Mouse (Mus musculus): ENCODE results near the gene Fbln5.

Fbln5 gene

DNA sequence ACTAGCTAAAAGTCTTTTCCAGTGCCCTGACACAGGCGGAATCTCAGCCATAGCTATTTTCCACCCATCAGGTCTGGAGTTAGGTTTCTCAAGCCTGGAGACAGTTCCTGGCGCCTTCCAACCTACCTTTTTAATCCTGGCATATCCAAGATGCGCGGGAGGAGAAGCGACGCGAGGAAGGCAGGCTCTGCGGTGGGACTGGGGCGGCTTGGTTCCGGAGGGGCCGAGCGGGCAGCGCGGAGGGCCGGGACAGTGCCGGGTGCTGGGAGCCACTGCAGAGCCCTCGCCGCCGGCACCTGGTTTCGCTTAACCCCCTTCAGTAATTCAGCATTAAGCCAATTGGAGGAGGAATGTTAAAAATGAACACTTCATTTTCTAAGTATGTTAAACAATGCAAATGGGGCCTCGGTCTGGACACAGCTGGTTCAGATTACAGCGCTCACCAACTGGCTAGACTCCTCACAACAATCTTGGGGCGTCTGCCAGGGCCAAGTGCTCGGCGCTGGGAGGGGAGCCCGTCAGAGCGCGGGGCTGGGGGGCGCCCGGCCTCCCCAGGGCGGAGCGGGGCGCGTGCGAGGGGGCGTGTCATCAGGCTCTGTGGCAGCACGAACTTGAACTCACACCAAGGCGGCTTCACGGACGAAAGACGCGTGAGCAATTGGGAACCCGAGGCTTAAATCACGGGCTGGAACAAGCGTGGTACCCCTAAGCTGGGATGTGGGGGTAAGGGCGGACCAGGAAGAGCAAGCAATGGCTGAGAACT is at the start of gene Fbln5:
TSS of gene Fbln5 (minus strand) at position 448 of the 763 bp plus-strand sequence.
- in situ Hi-C loops (cut with MboI, MseI), result no loop called here

- in situ Hi-C loops (cut with MboI, MseI), result no loop called here
Measured at GRCm38 (mm10) chr12:101862286-101862964, 43.6 kb upstream of the Fbln5 start.

GRCm38 (mm10) chr12:101860256-101860655 is 41.4 kb upstream of the Fbln5 start:
- in situ Hi-C loops (cut with MboI, MseI), result no loop called here

DNA sequence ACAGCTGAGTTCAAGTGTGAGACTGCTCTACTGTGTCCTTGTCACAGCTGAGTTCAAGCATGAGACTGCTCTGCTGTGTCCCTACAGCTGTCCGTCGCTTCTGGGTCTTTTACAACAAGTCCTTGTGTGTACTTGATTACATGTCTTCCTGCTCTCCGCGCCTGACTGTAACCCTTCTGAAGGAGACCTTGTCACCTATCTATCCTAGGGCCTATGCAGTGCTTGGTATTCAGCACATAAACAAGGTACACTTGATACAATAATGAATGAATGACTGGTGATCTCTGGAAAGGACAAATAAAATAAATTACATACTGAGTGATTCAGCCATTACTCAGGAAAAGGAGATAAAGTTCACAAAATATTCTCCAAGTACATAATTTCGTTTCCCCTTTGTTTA is 39.2 kb upstream of the Fbln5 start:
- in situ Hi-C loops (cut with MboI, MseI), result no loop called here

- in situ Hi-C loops (cut with MboI, MseI), result no loop called here
Measured at GRCm38 (mm10) chr12:101854336-101854735, 35.5 kb upstream of the Fbln5 start.

DNA sequence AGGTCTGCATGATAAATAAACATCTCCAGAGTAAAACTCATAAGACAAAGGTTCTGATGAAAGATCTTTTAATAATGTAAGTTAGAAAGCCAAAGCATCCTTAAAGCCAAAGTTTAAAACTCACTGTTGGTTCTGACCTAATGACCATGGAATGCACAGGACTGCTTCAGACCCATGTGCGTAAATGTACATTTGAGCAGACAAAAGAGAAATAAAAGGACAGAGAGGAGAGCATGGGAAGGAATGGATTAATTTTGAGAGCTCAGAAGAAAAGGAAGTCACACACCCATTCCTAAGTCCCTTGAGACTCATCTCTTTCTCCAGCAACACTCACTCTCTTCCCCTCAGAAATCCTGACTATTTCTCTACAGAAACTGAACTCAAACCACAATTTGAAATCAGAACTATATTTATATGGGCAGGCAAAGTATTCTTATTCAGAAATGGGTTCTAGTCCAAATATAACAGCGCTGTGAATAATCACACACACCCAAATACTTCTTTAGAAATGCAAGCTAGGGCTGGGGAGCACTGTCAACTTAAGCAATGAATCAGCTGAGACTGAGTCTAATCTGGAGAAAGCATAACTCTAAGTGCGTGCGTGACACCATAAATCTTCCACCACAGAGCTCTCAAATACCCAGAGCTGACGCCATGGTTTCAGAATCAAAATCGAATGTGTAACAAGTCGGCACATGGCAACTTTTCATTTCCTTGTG is 33.1 kb upstream of the Fbln5 start:
- in situ Hi-C loops (cut with MboI, MseI), result no loop called here

- in situ Hi-C loops (cut with MboI, MseI), result no loop called here
Measured at GRCm38 (mm10) chr12:101851314-101851713, 32.5 kb upstream of the Fbln5 start.

DNA sequence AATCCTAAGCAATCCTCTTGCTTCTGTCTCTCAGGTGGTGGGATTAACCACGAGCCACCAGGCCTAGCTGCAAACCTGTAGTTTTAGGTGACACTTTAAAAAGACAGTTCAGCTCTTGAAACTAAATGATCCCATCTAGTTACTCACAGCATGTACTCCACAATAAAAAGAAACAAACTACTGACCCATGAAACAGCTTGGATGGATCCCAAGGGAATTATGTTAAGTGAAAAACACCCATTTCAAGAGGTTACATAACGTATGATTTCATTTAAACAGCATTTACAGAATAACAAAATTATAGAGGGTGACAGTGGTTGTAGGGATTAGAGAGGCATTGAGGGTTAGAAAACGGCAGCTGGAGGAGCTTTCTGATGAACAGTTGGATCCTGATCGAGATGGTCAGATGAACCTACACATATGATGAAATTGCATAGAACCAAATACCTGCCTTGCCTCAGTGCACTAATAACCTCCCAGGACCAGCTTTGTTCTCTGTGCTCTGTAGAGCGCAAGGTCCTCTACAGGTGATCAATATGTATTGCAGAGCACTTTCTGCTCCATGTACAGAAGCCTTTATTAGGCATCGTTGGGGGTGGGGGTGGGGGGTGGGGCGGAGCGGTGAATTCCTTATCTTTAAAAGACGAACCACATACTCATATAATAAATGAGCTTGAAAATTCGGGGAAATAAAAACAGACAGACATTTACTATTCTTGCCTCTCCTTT is 17.9 kb upstream of the Fbln5 start:
- in situ Hi-C loops (cut with MboI, MseI), result loop anchor here in 1 of 2 experiments (10.0 kb wide), 1 partner anchor 722 kb away; no protein-coding TSS in a partner anchor

GRCm38 (mm10) chr12:101834715-101835114 is 15.9 kb upstream of the Fbln5 start:
- in situ Hi-C loops (cut with MboI, MseI), result loop anchor here in 1 of 2 experiments (10.0 kb wide), 1 partner anchor 720 kb away; no protein-coding TSS in a partner anchor

DNA sequence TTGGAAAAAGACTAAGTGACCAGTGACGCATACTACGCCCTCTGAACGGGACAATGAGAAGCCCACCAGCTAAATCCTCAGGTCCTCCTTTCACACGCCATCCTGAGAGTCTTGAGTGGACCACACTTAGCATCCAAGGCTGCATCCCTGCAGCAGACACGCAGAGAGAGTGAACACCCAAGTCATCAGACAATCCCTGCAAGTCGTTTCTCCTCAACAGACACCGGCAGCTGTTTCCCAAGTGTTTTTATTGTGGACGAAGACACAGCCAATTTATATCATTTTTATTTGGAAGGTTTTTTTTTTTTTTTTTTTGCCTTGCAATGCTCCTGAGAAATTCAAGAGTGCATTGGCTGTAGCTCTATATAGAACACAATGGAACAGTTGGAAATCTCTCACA is 14.9 kb upstream of the Fbln5 start:
- in situ Hi-C loops (cut with MboI, MseI), result loop anchor here in 1 of 2 experiments (10.0 kb wide), 1 partner anchor 719 kb away; no protein-coding TSS in a partner anchor

- in situ Hi-C loops (cut with MboI, MseI), result loop anchor here in 1 of 2 experiments (10.0 kb wide), 1 partner anchor 718 kb away; no protein-coding TSS in a partner anchor
Measured at GRCm38 (mm10) chr12:101833115-101833506, 14.3 kb upstream of the Fbln5 start.

DNA sequence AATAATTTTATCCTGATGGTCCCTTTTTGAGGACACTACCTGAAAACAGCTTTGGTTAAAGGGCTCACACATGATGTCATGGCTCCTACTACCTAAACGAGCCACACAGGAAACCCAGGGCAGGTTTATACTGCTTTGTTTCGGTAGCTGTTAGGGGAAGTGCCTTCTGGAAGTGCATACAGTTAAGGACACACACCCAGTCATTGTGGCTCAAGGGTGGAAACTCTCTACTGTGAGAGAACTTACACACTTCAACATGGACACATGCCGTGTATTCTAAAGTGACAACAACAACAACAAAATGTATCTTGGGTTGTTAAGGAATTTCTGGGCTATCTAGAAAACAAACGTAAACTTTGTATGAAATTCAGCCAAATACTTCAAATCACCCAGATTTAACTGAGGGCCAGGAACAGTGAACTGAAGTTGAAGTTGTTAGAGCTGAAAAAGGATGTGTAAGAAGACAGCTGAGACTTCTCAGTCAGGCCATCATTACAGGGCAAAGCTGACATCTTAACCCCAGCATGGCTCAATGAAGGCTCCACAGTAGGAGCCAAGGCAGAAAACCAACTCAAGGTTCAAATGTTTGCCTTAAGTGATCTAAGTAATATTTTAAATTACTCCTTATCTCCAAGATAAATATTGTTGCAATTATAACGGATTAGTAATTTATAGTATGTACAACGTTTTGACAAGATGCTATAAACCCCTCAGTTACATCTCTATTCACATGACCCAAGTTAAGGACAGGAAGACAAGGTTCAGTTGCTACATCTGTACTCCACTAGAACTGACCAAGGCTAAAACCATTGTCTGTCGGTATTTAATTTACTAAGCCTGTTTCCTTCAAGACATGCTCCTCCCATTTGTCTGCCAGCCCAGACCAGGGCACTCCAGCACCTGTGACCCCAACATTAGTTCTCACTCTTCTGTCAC is 13.6 kb upstream of the Fbln5 start:
- in situ Hi-C loops (cut with MboI, MseI), result loop anchor here in 1 of 2 experiments (10.0 kb wide), 1 partner anchor 718 kb away; no protein-coding TSS in a partner anchor

DNA sequence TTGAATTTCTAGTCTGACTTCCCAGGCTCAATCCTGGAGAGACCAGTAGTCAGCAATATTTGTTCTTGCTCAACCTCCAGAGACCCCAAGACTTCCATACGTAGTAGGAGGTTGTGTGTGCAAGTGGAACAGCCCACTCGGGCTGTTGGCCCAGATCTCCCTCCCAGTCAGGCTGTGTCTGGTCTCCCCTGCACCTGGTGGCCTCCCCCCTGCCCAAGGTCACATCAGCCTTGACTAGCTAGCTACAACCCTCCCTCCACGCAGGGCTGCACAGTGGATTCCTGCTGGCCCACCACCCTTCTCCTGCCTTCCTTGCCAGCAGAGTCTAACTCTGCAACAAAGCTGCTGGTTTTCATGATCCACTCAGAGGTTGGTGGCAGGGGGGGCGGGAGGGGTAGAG is 12.4 kb upstream of the Fbln5 start:
- in situ Hi-C loops (cut with MboI, MseI), result loop anchor here in 1 of 2 experiments (10.0 kb wide), 1 partner anchor 716 kb away; no protein-coding TSS in a partner anchor

DNA sequence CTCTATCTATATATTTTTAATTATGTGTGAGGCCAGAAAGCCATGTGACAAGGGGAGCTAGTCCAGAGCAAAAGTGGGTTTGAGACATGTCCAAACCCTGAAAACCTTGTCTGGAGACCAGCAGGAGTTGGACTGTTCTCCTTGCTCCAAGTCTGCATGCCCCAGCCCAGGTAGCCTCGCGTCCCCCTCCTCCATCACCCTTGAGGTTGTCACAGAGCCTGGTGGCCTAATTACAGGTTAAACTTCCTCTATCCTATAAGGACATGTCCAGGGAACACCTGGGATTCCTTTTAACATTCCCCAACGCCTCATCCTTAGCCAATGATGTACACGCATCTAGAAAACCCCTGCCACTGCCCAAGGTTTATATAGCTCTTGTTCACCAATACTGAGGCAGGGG is 4.3 kb upstream of the Fbln5 start:
- in situ Hi-C loops (cut with MboI, MseI), result no loop called here

DNA sequence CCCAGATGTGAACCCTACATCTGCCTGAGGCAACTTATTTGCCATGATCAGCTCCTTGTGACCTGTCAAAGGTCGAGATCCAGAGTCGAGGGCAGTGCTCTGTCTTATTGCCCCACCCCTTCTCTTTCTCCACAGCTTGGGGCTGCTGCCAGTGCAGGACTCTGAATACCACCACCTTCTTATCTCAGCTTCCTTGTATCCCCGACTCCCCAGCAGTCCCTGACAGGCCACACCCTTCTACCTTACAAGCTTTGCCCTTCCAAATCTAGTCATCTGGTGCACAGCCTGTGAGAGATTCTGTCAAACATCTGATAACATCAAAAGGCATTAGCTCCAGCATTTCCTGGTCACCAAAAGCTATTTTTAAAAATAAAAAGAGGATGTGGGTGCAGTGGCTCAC is 2.7 kb upstream of the Fbln5 start:
- in situ Hi-C loops (cut with MboI, MseI), result no loop called here

- in situ Hi-C loops (cut with MboI, MseI), result no loop called here
Measured at GRCm38 (mm10) chr12:101819570-101819969, 715 bp upstream of the Fbln5 start.

GRCm38 (mm10) chr12:101818246-101818607 is 628 bp downstream of the Fbln5 start:
- in situ Hi-C loops (cut with MboI, MseI), result no loop called here

DNA sequence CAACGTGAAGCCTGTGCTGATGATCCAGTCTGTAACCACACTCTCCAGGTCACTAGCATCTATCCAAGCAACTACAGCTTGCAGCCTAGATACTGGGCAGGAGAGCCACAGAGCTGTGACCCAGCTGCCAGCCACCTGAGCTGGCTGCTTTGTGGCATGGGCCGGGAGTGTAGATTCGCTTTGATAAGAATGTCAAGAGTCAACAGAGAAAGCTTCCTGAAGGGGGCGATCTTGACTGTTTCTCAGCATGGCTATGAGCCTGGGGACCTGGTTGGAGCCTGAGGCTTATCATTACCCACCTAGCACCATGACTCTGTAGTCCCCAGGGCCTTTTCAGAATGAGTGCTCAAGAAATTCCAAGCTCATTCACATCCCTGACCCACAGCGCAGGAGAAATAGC is 2.0 kb downstream of the Fbln5 start:
- in situ Hi-C loops (cut with MboI, MseI), result no loop called here

GRCm38 (mm10) chr12:101815796-101816195 is 3.1 kb downstream of the Fbln5 start:
- in situ Hi-C loops (cut with MboI, MseI), result no loop called here

DNA sequence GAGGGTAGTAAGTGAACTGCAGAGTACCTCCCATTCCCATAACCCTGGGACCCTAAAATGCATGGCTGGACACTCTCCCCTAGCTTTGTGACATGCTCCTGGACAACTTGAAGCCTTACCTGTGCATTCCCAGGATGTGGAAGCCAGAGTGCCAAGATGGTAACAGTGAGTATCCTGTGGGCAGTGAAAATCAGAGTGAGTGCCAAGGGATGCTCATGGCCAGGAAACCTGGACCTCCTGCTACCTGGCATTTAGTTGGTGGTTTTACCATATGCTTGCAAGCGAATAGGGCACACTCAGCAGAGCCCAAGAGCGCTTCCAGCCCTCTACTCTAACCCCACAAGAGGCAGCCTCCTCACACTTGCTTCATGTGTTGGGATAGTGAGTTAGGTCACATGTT is 4.4 kb downstream of the Fbln5 start:
- in situ Hi-C loops (cut with MboI, MseI), result no loop called here
